Mouse (Mus musculus): ENCODE data around the gene Zfp36. TPM values are rescaled to one million over a fixed set of nuclear protein-coding genes. Genes with fewer than 3 reads are reported as not detected.
A peak's percentile ranks its signal among the peaks of the same experiment; 100 is the strongest.

The Zfp36 gene
- polyA plus RNA-seq, 2 experiments, result 3.9 to 4.6 TPM

DNA sequence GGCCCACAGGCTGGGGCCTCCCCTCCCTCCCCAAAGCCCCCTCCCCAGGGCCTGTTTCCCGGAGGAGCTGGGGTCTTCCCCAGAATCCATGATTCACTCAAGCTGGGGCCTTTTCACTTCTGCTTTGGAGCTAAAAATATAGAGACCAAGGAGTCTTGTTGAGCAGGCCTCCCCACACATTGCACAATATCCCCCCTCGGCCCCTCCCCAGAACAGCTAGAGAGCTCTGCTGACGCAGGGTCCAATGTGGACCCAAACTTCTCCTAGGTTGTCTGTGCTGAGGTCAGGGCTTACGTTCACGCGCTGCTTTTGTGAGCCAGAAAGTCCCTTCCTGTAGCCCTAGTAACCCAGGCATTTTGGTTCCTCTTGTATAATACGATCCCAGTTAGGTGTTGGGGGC is 6.0 kb upstream of the Zfp36 start:
- ATAC-seq (ENCODE audit: insufficient read depth), result no peak
- Histone ChIP-seq H3K27ac (no peak overlapping the region; the same call in 1 of the 2 replicates), H3K4me2 (ENCODE audit: low read depth) (no peak overlapping the region), H3K36me3 (replicated peaks; ENCODE audit: control insufficient read depth, insufficient read depth, low read depth) (peaks cover 6% of the 10 kb centered on the region; the same call in 1 of the 2 replicates), H3K9ac (replicated peaks) (no peak overlapping the region), H3K4me1 (replicated peaks; ENCODE audit: control insufficient read depth in 2 of 2, insufficient read depth in 2 of 2, low read length in 1 of 2) (peaks cover 32 to 33% of the 10 kb centered on the region in 2 experiments), H3K4me3 (ENCODE audit: insufficient read depth in 1 of 2, low read depth in 2 of 2, low read length in 2 of 2) (no peak overlapping the region), H3K27me3 (ENCODE audit: control insufficient read depth, insufficient read depth, low read length) (no peaks in the 10 kb centered on the region), H3K9me3 (ENCODE audit: control insufficient read depth, low read length) (no peaks in the 10 kb centered on the region)
- TF ChIP-seq EP300 (IDR thresholded peaks at IDR 0.05; ENCODE audit: low read depth), result no peak
- no peak for TF ChIP-seq CTCF (IDR thresholded peaks at IDR 0.05; ENCODE audit: low read depth)
- DNase-seq (ENCODE audit: low read depth in 3 of 3, low spot score in 3 of 3), result no peak
- WGBS (ENCODE audit: insufficient replicate concordance), result 40% methylated on average over 7 of the region's 7 CpGs

DNA sequence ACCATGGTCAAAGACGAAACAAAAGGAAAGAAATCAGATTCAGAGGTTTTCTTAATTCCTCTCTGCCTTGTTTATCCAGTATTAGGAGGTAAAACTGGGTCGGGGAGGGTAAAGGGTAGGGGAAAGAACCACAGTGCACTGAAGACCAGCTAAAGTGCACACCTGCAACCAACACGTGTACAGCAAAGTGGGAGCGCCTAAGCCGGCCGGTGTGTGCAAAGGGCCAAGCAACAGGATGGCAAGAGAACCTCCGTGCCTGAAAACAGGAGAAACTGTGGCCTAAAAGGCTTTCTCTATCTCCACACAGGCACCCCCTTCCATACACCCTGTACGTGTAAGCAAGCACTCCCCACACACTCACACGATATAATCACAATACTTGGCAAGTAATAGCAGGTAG is 5.1 kb upstream of the Zfp36 start:
- Histone ChIP-seq H3K4me2 (ENCODE audit: low read depth) (no peak overlapping the region), H3K9me3 (ENCODE audit: control insufficient read depth, low read length) (no peaks in the 10 kb centered on the region), H3K36me3 (replicated peaks; ENCODE audit: control insufficient read depth, insufficient read depth, low read depth) (peaks cover 6% of the 10 kb centered on the region; the same call in 1 of the 2 replicates), H3K4me3 (ENCODE audit: insufficient read depth in 1 of 2, low read depth in 2 of 2, low read length in 2 of 2) (no peak overlapping the region), H3K4me1 (replicated peaks; ENCODE audit: control insufficient read depth in 2 of 2, insufficient read depth in 2 of 2, low read length in 1 of 2) (peaks cover 40% of the 10 kb centered on the region in 2 experiments), H3K9ac (replicated peaks) (no peak overlapping the region), H3K27ac (no peak overlapping the region), H3K27me3 (ENCODE audit: control insufficient read depth, insufficient read depth, low read length) (no peaks in the 10 kb centered on the region)
- 73% methylated on average over 9 of the region's 9 CpGs for WGBS (ENCODE audit: insufficient replicate concordance)
- no peak for TF ChIP-seq EP300 (IDR thresholded peaks at IDR 0.05; ENCODE audit: low read depth)
- no peak for TF ChIP-seq CTCF (IDR thresholded peaks at IDR 0.05; ENCODE audit: low read depth)
- ATAC-seq (ENCODE audit: insufficient read depth) (no peak), DNase-seq (ENCODE audit: low read depth in 3 of 3, low spot score in 3 of 3) (no peak)

DNA sequence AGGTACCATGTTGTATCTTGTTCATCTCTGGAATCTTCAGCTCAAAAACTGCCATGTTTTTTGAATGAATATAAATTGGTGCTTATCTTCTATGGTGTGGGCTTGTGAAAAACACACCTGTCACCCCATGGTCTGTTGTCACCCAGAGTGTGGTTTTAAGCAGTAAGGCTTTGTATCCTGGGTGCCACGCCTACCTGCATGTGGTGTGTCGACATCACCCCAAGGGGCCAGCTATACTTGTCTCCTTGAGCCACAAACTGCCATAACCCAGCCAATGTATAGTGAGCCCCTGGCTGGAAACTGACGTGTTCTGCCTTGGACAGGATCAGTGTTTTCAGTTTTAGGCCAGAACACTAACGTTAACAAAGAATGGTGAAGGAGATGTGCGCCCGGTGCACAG is 4.1 kb upstream of the Zfp36 start:
- no peak overlapping the region for H3K9ac ChIP-seq (replicated peaks)
- H3K36me3 ChIP-seq (replicated peaks; ENCODE audit: control insufficient read depth, insufficient read depth, low read depth), result no peaks in the 10 kb centered on the region
- H3K4me2 ChIP-seq (ENCODE audit: low read depth), result no peak overlapping the region
- peaks cover 48% of the 10 kb centered on the region in 2 experiments for H3K4me1 ChIP-seq (replicated peaks; ENCODE audit: control insufficient read depth in 2 of 2, insufficient read depth in 2 of 2, low read length in 1 of 2)
- no peak overlapping the region for H3K27ac ChIP-seq
- ATAC-seq (ENCODE audit: insufficient read depth), result no peak
- H3K4me3 ChIP-seq (ENCODE audit: insufficient read depth in 1 of 2, low read depth in 2 of 2, low read length in 2 of 2), result no peak overlapping the region
- no peaks in the 10 kb centered on the region for H3K9me3 ChIP-seq (ENCODE audit: control insufficient read depth, low read length)
- no peaks in the 10 kb centered on the region for H3K27me3 ChIP-seq (ENCODE audit: control insufficient read depth, insufficient read depth, low read length)
- TF ChIP-seq CTCF (IDR thresholded peaks at IDR 0.05; ENCODE audit: low read depth) (no peak), EP300 (IDR thresholded peaks at IDR 0.05; ENCODE audit: low read depth) (no peak)
- WGBS (ENCODE audit: insufficient replicate concordance), result 55% methylated on average over 6 of the region's 6 CpGs
- DNase-seq (ENCODE audit: low read depth in 3 of 3, low spot score in 3 of 3), result no peak

DNA sequence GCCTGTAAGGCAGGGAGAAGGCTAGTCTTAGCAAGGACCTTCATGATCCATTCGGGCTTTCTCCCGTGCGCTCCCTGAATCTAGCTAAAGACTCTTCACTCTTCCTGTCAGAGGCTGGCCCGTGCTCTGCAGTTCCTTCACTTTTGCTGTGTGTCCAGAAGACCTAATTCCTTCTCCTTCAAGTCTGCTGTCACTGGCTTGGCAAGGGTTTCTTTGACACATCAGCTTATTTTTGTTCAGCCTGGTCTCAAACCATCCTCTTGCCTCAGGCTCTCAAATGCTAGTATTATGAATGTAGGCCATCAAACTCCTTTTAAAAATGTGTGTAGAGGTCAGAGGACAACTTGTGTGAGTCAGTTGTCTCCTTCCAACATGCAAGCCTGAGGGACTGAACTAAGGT is 3.6 kb upstream of the Zfp36 start:
- Histone ChIP-seq H3K9ac (replicated peaks) (no peak overlapping the region), H3K4me2 (ENCODE audit: low read depth) (peak overlapping the region; percentile 97), H3K9me3 (ENCODE audit: control insufficient read depth, low read length) (no peaks in the 10 kb centered on the region), H3K27me3 (ENCODE audit: control insufficient read depth, insufficient read depth, low read length) (no peaks in the 10 kb centered on the region), H3K36me3 (replicated peaks; ENCODE audit: control insufficient read depth, insufficient read depth, low read depth) (no peaks in the 10 kb centered on the region), H3K27ac (peak overlapping the region; percentile 75), H3K4me3 (ENCODE audit: insufficient read depth in 1 of 2, low read depth in 2 of 2, low read length in 2 of 2) (no peak overlapping the region), H3K4me1 (replicated peaks; ENCODE audit: control insufficient read depth in 2 of 2, insufficient read depth in 2 of 2, low read length in 1 of 2) (peaks cover 48 to 51% of the 10 kb centered on the region in 2 experiments)
- WGBS (ENCODE audit: insufficient replicate concordance), result 35% methylated on average over 4 of the region's 4 CpGs
- no peak for DNase-seq (ENCODE audit: low read depth in 3 of 3, low spot score in 3 of 3)
- TF ChIP-seq CTCF (IDR thresholded peaks at IDR 0.05; ENCODE audit: low read depth) (no peak), EP300 (IDR thresholded peaks at IDR 0.05; ENCODE audit: low read depth) (no peak)
- no peak for ATAC-seq (ENCODE audit: insufficient read depth)

DNA sequence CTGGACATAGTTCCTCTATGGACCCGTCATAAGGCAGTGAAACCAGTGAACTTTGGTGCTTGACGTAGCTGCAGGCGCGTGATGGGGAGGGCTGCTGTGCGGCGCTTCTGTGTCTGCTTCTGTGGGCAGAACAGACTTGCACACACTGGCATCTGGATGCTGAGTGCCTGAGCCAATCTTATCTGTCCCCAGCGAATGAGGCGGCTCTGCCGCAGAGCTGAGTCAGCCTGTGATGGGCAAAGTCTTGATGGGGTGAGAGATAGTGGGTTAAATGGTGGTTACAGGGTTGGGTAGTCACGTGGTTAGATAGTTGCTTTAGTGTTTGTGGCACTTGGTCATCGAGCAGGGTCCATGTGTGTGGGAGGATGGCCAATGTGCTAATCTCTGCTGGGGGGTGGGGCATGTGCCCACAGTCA is 2.9 kb upstream of the Zfp36 start:
- peak overlapping the region; percentile 97 for H3K4me2 ChIP-seq (ENCODE audit: low read depth)
- H3K4me3 ChIP-seq (ENCODE audit: insufficient read depth in 1 of 2, low read depth in 2 of 2, low read length in 2 of 2), result peak overlapping the region; percentile 23 to 43; a peak in 3 of 4 replicates
- peak; percentile 44; the same call in 1 of the 2 replicates for TF ChIP-seq EP300 (IDR thresholded peaks at IDR 0.05; ENCODE audit: low read depth)
- TF ChIP-seq CTCF (IDR thresholded peaks at IDR 0.05; ENCODE audit: low read depth), result no peak
- no peaks in the 10 kb centered on the region for H3K36me3 ChIP-seq (replicated peaks; ENCODE audit: control insufficient read depth, insufficient read depth, low read depth)
- no peaks in the 10 kb centered on the region for H3K9me3 ChIP-seq (ENCODE audit: control insufficient read depth, low read length)
- H3K4me1 ChIP-seq (replicated peaks; ENCODE audit: control insufficient read depth in 2 of 2, insufficient read depth in 2 of 2, low read length in 1 of 2), result peaks cover 48 to 55% of the 10 kb centered on the region in 2 experiments
- H3K9ac ChIP-seq (replicated peaks), result peak overlapping the region; percentile 38
- H3K27me3 ChIP-seq (ENCODE audit: control insufficient read depth, insufficient read depth, low read length), result no peaks in the 10 kb centered on the region
- peak overlapping the region; percentile 75 for H3K27ac ChIP-seq
- DNase-seq (ENCODE audit: low read depth in 3 of 3, low spot score in 3 of 3) (peak in 2 of 3 experiments; percentile 72 to 84), ATAC-seq (ENCODE audit: insufficient read depth) (peak; percentile 59)
- 0% methylated on average over 11 of the region's 11 CpGs for WGBS (ENCODE audit: insufficient replicate concordance)
